Mouse (Mus musculus): ENCODE data around the gene 4930447C04Rik. TPM values are rescaled to one million over a fixed set of nuclear protein-coding genes. Genes with fewer than 3 reads are reported as not detected.

Gene 4930447C04Rik
- 0.57 and 0.67 TPM in 2 replicates for polyA plus RNA-seq (2015; fragmentation: Nextera tagmentation; extraction: Ambion mirVana)

DNA sequence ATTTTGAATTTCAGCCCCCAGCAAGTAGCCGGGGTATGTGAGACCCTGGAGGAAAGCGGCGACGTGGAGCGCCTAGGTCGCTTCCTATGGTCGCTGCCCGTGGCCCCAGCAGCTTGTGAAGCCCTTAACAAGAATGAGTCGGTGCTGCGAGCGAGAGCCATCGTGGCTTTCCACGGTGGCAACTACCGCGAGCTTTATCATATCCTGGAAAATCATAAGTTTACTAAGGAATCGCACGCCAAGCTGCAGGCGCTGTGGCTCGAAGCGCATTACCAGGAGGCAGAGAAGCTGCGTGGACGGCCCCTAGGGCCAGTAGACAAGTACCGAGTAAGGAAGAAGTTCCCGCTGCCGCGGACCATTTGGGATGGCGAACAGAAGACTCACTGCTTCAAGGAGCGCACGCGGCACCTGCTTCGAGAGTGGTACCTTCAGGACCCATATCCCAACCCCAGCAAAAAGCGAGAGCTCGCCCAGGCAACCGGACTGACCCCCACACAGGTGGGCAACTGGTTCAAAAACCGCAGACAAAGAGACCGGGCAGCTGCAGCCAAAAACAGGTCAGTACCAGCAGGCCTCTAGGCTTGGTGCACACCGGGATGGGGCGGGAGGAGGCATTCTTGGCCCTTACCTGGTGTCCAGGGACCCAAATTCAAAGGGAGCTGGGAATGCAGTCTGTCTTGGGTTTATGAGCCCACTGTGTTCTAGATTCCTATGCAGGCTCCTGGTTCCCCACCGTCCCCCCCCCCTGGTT, at the start of gene 4930447C04Rik:
4930447C04Rik (minus strand) TSS at position 704 of the 751 bp plus-strand sequence.
- Histone ChIP-seq H3K9me3 (ENCODE audit: control insufficient read depth, low read length) (no peaks in the 10 kb centered on the region), H3K36me3 (ENCODE audit: control insufficient read depth, insufficient read depth, low read length) (no peaks in the 10 kb centered on the region), H3K27me3 (ENCODE audit: control insufficient read depth, insufficient read depth, low read length) (peaks cover 32% of the 10 kb centered on the region), H3K27ac (replicated peaks) (no peak within 1 kb of the TSS), H3K4me2 (replicated peaks; ENCODE audit: low read depth) (no peak within 1 kb of the TSS), H3K9ac (ENCODE audit: low read length) (no peak within 1 kb of the TSS), H3K4me1 (replicated peaks; ENCODE audit: control insufficient read depth, insufficient read depth) (no peaks in the 10 kb centered on the region), H3K4me3 (ENCODE audit: low read depth, low read length) (no peak within 1 kb of the TSS; the same call in 1 of the 2 replicates)
- no peak for TF ChIP-seq EP300 (optimal IDR thresholded peaks at IDR 0.05)
- no peak for TF ChIP-seq CTCF (IDR thresholded peaks at IDR 0.05; ENCODE audit: low read depth)
- 1% methylated on average over 39 of the region's 39 CpGs for WGBS
- ATAC-seq (ENCODE audit: low FRiP score, low TSS enrichment): no peak
- no peak for DNase-seq (ENCODE audit: low spot score)

DNA sequence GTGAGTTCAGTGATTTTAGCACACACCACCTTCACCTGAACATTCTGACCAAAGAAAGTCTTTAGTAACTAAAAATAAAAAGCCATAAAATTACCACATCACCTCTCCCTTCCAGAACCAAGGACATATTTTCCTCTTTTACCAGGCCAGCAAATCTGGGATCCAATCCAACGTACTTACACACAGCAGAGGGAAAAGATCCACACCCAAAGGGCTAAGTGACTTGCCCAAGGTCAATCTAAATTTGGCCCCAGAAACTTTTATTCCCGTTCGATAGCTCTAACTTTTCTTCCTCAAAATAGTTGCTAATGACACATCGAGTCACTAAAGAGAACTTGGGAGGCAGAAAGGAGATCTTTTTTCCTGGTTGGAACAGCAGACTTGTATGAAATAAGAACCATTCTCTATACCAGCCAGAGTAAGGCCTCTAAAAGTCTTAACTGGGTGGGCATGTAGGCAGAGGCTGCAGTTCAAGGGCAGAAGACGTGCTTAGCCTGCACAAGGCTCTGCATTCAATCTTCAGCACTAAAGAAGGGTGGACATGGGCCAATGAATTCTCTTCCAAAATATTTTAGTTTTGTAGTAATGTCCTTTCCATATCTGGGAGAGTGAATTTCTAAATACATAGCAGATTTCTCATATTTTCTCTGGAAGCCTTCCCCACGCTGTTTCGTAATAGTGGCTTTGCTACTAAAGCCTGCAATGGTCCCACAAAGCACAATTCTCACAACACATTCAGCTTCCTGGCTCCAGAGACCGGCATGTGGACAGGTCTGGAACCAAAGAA, 42.7 kb upstream of the 4930447C04Rik start:
- WGBS: 58% methylated on average over 8 of the region's 8 CpGs
- no peaks in the 10 kb centered on the region for H3K4me1 ChIP-seq (replicated peaks; ENCODE audit: control insufficient read depth, insufficient read depth)
- H3K9ac ChIP-seq (ENCODE audit: low read length): no peak overlapping the region
- H3K27ac ChIP-seq (replicated peaks): no peak overlapping the region
- no peak overlapping the region for H3K4me2 ChIP-seq (replicated peaks; ENCODE audit: low read depth)
- H3K4me3 ChIP-seq (ENCODE audit: low read depth, low read length): no peak overlapping the region
- ATAC-seq (ENCODE audit: low FRiP score, low TSS enrichment) (no peak; the same call in 1 of the 2 replicates), DNase-seq (ENCODE audit: low spot score) (no peak)
- H3K36me3 ChIP-seq (ENCODE audit: control insufficient read depth, insufficient read depth, low read length): no peaks in the 10 kb centered on the region
- no peaks in the 10 kb centered on the region for H3K27me3 ChIP-seq (ENCODE audit: control insufficient read depth, insufficient read depth, low read length)
- TF ChIP-seq CTCF (IDR thresholded peaks at IDR 0.05; ENCODE audit: low read depth) (no peak), EP300 (optimal IDR thresholded peaks at IDR 0.05) (no peak)
- no peaks in the 10 kb centered on the region for H3K9me3 ChIP-seq (ENCODE audit: control insufficient read depth, low read length)

DNA sequence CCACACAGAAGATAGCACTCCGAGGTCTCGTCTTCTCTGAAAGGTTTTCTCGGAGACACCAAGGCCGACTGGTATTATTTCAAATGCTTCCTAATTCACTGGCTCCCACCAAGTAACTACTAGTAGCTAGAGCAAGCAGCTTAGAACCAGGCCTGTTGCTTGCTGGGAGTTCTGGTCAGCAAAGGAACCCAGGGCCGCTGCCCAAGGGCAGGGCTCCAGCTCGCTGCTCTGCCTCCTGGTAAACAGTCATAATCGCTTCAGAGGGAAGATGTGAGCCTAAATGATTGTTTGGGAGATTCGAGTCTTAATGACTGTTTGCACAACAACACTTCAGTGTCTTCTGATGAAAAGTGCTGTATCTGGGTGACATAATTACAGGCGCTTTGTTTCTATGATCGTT, 42.0 kb upstream of the 4930447C04Rik start:
- Histone ChIP-seq H3K27ac (replicated peaks) (no peak overlapping the region), H3K4me1 (replicated peaks; ENCODE audit: control insufficient read depth, insufficient read depth) (no peaks in the 10 kb centered on the region), H3K9me3 (ENCODE audit: control insufficient read depth, low read length) (no peaks in the 10 kb centered on the region), H3K9ac (ENCODE audit: low read length) (no peak overlapping the region), H3K4me2 (replicated peaks; ENCODE audit: low read depth) (no peak overlapping the region), H3K4me3 (ENCODE audit: low read depth, low read length) (no peak overlapping the region), H3K36me3 (ENCODE audit: control insufficient read depth, insufficient read depth, low read length) (no peaks in the 10 kb centered on the region), H3K27me3 (ENCODE audit: control insufficient read depth, insufficient read depth, low read length) (no peaks in the 10 kb centered on the region)
- WGBS: 66% methylated on average over 10 of the region's 10 CpGs
- TF ChIP-seq CTCF (IDR thresholded peaks at IDR 0.05; ENCODE audit: low read depth): no peak
- no peak for TF ChIP-seq EP300 (optimal IDR thresholded peaks at IDR 0.05)
- no peak for DNase-seq (ENCODE audit: low spot score)
- ATAC-seq (ENCODE audit: low FRiP score, low TSS enrichment): no peak

DNA sequence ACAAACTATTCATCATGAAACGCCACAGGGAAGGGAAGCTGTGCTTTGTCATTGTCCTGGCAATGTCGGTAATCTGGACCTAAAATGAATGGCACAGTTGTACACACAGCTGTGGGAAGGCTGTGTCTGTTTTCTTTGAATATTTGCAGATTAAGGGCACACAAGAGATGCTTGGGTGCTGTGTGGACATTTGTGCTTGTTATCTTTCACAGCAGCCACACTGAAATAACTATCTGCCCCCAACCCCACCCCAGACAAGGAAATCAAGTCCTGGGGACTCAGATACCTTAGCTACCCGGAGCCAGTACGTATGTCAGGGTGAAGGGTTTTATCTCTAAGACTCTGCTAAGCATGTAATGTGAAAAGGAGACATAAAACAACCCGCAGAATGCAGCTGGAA, 38.7 kb upstream of the 4930447C04Rik start:
- ATAC-seq (ENCODE audit: low FRiP score, low TSS enrichment) (no peak), DNase-seq (ENCODE audit: low spot score) (no peak)
- no peak overlapping the region for H3K4me2 ChIP-seq (replicated peaks; ENCODE audit: low read depth)
- no peaks in the 10 kb centered on the region for H3K36me3 ChIP-seq (ENCODE audit: control insufficient read depth, insufficient read depth, low read length)
- H3K4me1 ChIP-seq (replicated peaks; ENCODE audit: control insufficient read depth, insufficient read depth): peaks cover 2% of the 10 kb centered on the region; the same call in 1 of the 2 replicates
- H3K27ac ChIP-seq (replicated peaks): no peak overlapping the region
- no peak overlapping the region for H3K4me3 ChIP-seq (ENCODE audit: low read depth, low read length)
- no peaks in the 10 kb centered on the region for H3K9me3 ChIP-seq (ENCODE audit: control insufficient read depth, low read length)
- H3K27me3 ChIP-seq (ENCODE audit: control insufficient read depth, insufficient read depth, low read length): no peaks in the 10 kb centered on the region
- no peak overlapping the region for H3K9ac ChIP-seq (ENCODE audit: low read length)
- TF ChIP-seq EP300 (optimal IDR thresholded peaks at IDR 0.05) (no peak), CTCF (IDR thresholded peaks at IDR 0.05; ENCODE audit: low read depth) (no peak)
- 45% methylated on average over 5 of the region's 5 CpGs for WGBS

DNA sequence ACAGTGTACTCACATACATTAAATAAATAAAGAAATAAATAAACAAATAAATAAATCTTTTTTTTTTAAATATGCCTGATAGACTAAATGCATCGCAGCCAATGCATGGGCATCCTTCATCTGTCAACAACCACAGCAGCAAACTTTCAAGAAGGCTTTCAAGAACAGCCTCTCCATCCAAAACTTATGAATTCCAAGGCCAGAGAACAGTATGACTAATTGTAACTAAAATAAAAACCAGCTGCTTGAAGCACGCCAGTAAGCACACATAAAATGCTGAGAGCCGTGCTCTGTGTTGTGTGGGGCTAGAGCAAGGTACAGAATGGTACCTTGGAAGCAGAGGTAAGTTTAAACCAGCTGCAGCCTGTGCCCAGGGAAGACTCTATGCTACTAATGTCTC, 37.3 kb upstream of the 4930447C04Rik start:
- no peak for TF ChIP-seq CTCF (IDR thresholded peaks at IDR 0.05; ENCODE audit: low read depth)
- no peak for TF ChIP-seq EP300 (optimal IDR thresholded peaks at IDR 0.05)
- no peak overlapping the region for H3K4me2 ChIP-seq (replicated peaks; ENCODE audit: low read depth)
- H3K27me3 ChIP-seq (ENCODE audit: control insufficient read depth, insufficient read depth, low read length): no peaks in the 10 kb centered on the region
- DNase-seq (ENCODE audit: low spot score) (no peak), ATAC-seq (ENCODE audit: low FRiP score, low TSS enrichment) (no peak)
- no peak overlapping the region for H3K4me3 ChIP-seq (ENCODE audit: low read depth, low read length)
- H3K9ac ChIP-seq (ENCODE audit: low read length): no peak overlapping the region
- no peaks in the 10 kb centered on the region for H3K36me3 ChIP-seq (ENCODE audit: control insufficient read depth, insufficient read depth, low read length)
- H3K9me3 ChIP-seq (ENCODE audit: control insufficient read depth, low read length): no peaks in the 10 kb centered on the region
- 62% methylated on average over 3 of the region's 3 CpGs for WGBS
- peaks cover 2% of the 10 kb centered on the region; the same call in 1 of the 2 replicates for H3K4me1 ChIP-seq (replicated peaks; ENCODE audit: control insufficient read depth, insufficient read depth)
- H3K27ac ChIP-seq (replicated peaks): no peak overlapping the region
